Mouse (Mus musculus) kidney, postnatal 0 days (tissue): Measurements from ENCODE around the gene Birc5. TPM values are rescaled to one million over a fixed set of nuclear protein-coding genes. Genes with fewer than 3 reads are reported as not detected.
"Not testable (repeated sequence)": the region's sequence is repeated elsewhere in the genome, so short reads cannot be mapped to it uniquely, and the experiment has no call there.

Experiments used
- ATAC-seq: fragments of 200-750 bp; cut with Nextera tagmentation; replicated peaks from 2 replicates; pipeline ENCODE4 v1.8.0; 2017; ENCODE audit warnings: low read depth, moderate number of reproducible peaks, moderate TSS enrichment, moderate library complexity; ENCODE audit not compliant: low FRiP score
- DNase-seq: peaks from one replicate; pipeline ENCODE4 v3.0.0-alpha.2; 2016; ENCODE audit warnings: low spot score
- H3K27ac ChIP-seq: fragments of 300-500 bp; sonication (generic); 2 replicates; pipeline ENCODE4 v1.5.1; 2014; ENCODE audit warnings: mild to moderate bottlenecking
- H3K27me3 ChIP-seq: fragments of 300-500 bp; sonication (generic); 2 replicates; pipeline ENCODE4 v1.6.1; 2014; ENCODE audit warnings: low read length, mixed read lengths; ENCODE audit not compliant: insufficient read depth
- H3K36me3 ChIP-seq: fragments of 300-500 bp; sonication (generic); 2 replicates; pipeline ENCODE4 v1.6.1; 2014; ENCODE audit warnings: low read length, mixed read lengths; ENCODE audit not compliant: insufficient read depth
- H3K4me1 ChIP-seq: fragments of 300-500 bp; sonication (generic); replicated peaks from 2 replicates; pipeline ENCODE4 v1.6.1; 2014; ENCODE audit warnings: antibody characterized with exemption, low read length, mixed read lengths; ENCODE audit not compliant: insufficient read depth
- H3K4me2 ChIP-seq: fragments of 300-500 bp; sonication (generic); 2 replicates; pipeline ENCODE4 v1.6.1; 2014; ENCODE audit warnings: mild to moderate bottlenecking, low read length, moderate library complexity, mixed read lengths
- H3K4me3 ChIP-seq: fragments of 300-500 bp; sonication (generic); replicated peaks from 2 replicates; pipeline ENCODE4 v1.5.1; 2014; ENCODE audit warnings: low read depth, low read length
- H3K9ac ChIP-seq: fragments of 300-500 bp; sonication (generic); 2 replicates; pipeline ENCODE4 v1.6.1; 2014; ENCODE audit warnings: low read depth, low read length
- H3K9me3 ChIP-seq: fragments of 300-500 bp; sonication (generic); replicated peaks from 2 replicates; pipeline ENCODE4 v1.6.1; 2016; ENCODE audit warnings: low read length, inconsistent platforms, mixed read lengths
- CTCF ChIP-seq: IDR thresholded peaks from 2 replicates; pipeline ENCODE4 v1.5.1; 2016; ENCODE audit warnings: antibody characterized with exemption, low read depth, mild to moderate bottlenecking, moderate library complexity
- WGBS: fragments of 180-500 bp; shearing (Covaris S2); extraction: QIAGEN DNeasy Blood & Tissue Kit; methylation state at CpG from one replicate; pipeline ENCODE4 v1.1.7; 2014; 5-methylcytosine and 5-hydroxymethylcytosine counted together
- polyA plus RNA-seq: library from polyadenylated mRNA; unstranded; fragments of >200 nt; fragmentation: Nextera tagmentation; extraction: Ambion mirVana; gene quantifications from 2 replicates; pipeline ENCODE4 v1.2.1, GENCODE M21; 2015

Birc5 gene
- polyA plus RNA-seq, 1 experiment from 2014 or later, result 145 TPM

- peaks cover 26% of the 10 kb centered on the region; the same call in 1 of the 2 replicates for H3K4me1 ChIP-seq
- H3K9me3 ChIP-seq, result no peaks in the 10 kb centered on the region
- no peak overlapping the region for H3K4me2 ChIP-seq
- H3K27me3 ChIP-seq, result no peaks in the 10 kb centered on the region
- H3K27ac ChIP-seq, result peak overlapping the region; percentile 80
- WGBS, result 19% methylated on average over 2 of the region's 2 CpGs
- no peak overlapping the region for H3K9ac ChIP-seq
- peak; percentile 84 for DNase-seq
- H3K36me3 ChIP-seq, result no peaks in the 10 kb centered on the region
- no peak overlapping the region for H3K4me3 ChIP-seq
- ATAC-seq, result peak; percentile 61
- TF ChIP-seq CTCF, result no peak
Observed at GRCm38 (mm10) chr11:117829671-117830215, 19.3 kb upstream of the Birc5 start.

- H3K36me3 ChIP-seq, result no peaks in the 10 kb centered on the region
- H3K9me3 ChIP-seq, result no peaks in the 10 kb centered on the region
- H3K27ac ChIP-seq, result peak overlapping the region; percentile 73
- WGBS, result 64% methylated on average over 9 of the region's 9 CpGs
- no peak overlapping the region for H3K4me2 ChIP-seq
- no peak overlapping the region for H3K9ac ChIP-seq
- ATAC-seq (no peak), DNase-seq (no peak)
- H3K4me1 ChIP-seq, result peaks cover 19% of the 10 kb centered on the region; the same call in 1 of the 2 replicates
- no peak overlapping the region for H3K4me3 ChIP-seq
- no peaks in the 10 kb centered on the region for H3K27me3 ChIP-seq
- TF ChIP-seq CTCF, result no peak
Observed at GRCm38 (mm10) chr11:117830401-117830800, 18.6 kb upstream of the Birc5 start.

GRCm38 (mm10) chr11:117832086-117832969, 16.7 kb upstream of the Birc5 start:
- ATAC-seq (no peak), DNase-seq (peak; percentile 86)
- no peaks in the 10 kb centered on the region for H3K9me3 ChIP-seq
- 18% methylated on average over 28 of the region's 28 CpGs for WGBS
- H3K4me1 ChIP-seq, result peaks cover 13% of the 10 kb centered on the region; the same call in 1 of the 2 replicates
- H3K4me2 ChIP-seq, result peak overlapping the region; percentile 50
- H3K4me3 ChIP-seq, result no peak overlapping the region
- no peak overlapping the region for H3K27ac ChIP-seq
- 0 out of 2 replicates have a peak overlapping the region, but pooled peaks have one; percentile 3 for H3K9ac ChIP-seq
- TF ChIP-seq CTCF, result peak; percentile 80
- H3K27me3 ChIP-seq, result no peaks in the 10 kb centered on the region
- H3K36me3 ChIP-seq, result no peaks in the 10 kb centered on the region

GRCm38 (mm10) chr11:117833509-117833908, 15.5 kb upstream of the Birc5 start:
- not testable (repeated sequence) for H3K27me3 ChIP-seq, H3K9me3 ChIP-seq, ATAC-seq, DNase-seq, H3K9ac ChIP-seq, H3K36me3 ChIP-seq, H3K4me3 ChIP-seq, H3K4me2 ChIP-seq, H3K4me1 ChIP-seq, H3K27ac ChIP-seq
- 80% methylated on average over 4 of the region's 6 CpGs for WGBS

GRCm38 (mm10) chr11:117834086-117834485, 15.0 kb upstream of the Birc5 start:
- Histone ChIP-seq H3K4me1 (peaks cover 4% of the 10 kb centered on the region; the same call in 1 of the 2 replicates), H3K9me3 (no peaks in the 10 kb centered on the region), H3K27me3 (no peaks in the 10 kb centered on the region), H3K27ac (peak overlapping the region; percentile 60; the same call in 1 of the 2 replicates), H3K36me3 (no peaks in the 10 kb centered on the region), H3K4me2 (no peak overlapping the region), H3K4me3 (no peak overlapping the region), H3K9ac (no peak overlapping the region)
- ATAC-seq, result no peak; the same call in 1 of the 2 replicates
- DNase-seq, result no peak
- 85% methylated on average over 8 of the region's 8 CpGs for WGBS
- no peak for TF ChIP-seq CTCF

- H3K9me3 ChIP-seq, result no peaks in the 10 kb centered on the region
- H3K4me2 ChIP-seq, result peak overlapping the region; percentile 30
- H3K9ac ChIP-seq, result no peak overlapping the region
- 0 out of 2 replicates have a peak, but pooled peaks cover 4% of the 10 kb centered on the region for H3K4me1 ChIP-seq
- ATAC-seq (no peak; the same call in 1 of the 2 replicates), DNase-seq (peak; percentile 46)
- H3K27me3 ChIP-seq, result no peaks in the 10 kb centered on the region
- no peaks in the 10 kb centered on the region for H3K36me3 ChIP-seq
- TF ChIP-seq CTCF, result no peak
- no peak overlapping the region for H3K4me3 ChIP-seq
- H3K27ac ChIP-seq, result no peak overlapping the region
- WGBS, result 24% methylated on average over 13 of the region's 13 CpGs
Observed at GRCm38 (mm10) chr11:117836306-117836705, 12.7 kb upstream of the Birc5 start.
